Mouse (Mus musculus) layer of hippocampus, adult 9-10 months (tissue): Measurements from ENCODE around the gene Slc38a9.
"Not testable (repeated sequence)": the region's sequence is repeated elsewhere in the genome, so short reads cannot be mapped to it uniquely, and the experiment has no call there.

Experiments used
- DNase-seq: peaks from one replicate; pipeline ENCODE4 v3.0.0; 2022; ENCODE audit warnings: low spot score

The Slc38a9 gene

GRCm38 (mm10) chr13:112683970-112684369 is 23.4 kb downstream of the Slc38a9 start:
- no peak for DNase-seq

GRCm38 (mm10) chr13:112686155-112686554 is 25.6 kb downstream of the Slc38a9 start:
- no peak for DNase-seq

- no peak for DNase-seq
Measured at GRCm38 (mm10) chr13:112692870-112693553, 32.5 kb downstream of the Slc38a9 start.

- no peak for DNase-seq
Measured at GRCm38 (mm10) chr13:112695526-112696240, 35.1 kb downstream of the Slc38a9 start.

GRCm38 (mm10) chr13:112701256-112701655 is 40.7 kb downstream of the Slc38a9 start:
- no peak for DNase-seq

- DNase-seq = no peak
Measured at GRCm38 (mm10) chr13:112706351-112706750, 45.8 kb downstream of the Slc38a9 start.

- no peak for DNase-seq
Measured at GRCm38 (mm10) chr13:112720078-112720736, 59.7 kb downstream of the Slc38a9 start.

GRCm38 (mm10) chr13:112721946-112722729 is 61.6 kb downstream of the Slc38a9 start:
- peak; percentile 27 for DNase-seq

- DNase-seq = not testable (repeated sequence)
Measured at GRCm38 (mm10) chr13:112724260-112724659, 63.7 kb downstream of the Slc38a9 start.

- DNase-seq = no peak
Measured at GRCm38 (mm10) chr13:112726002-112726401, 65.5 kb downstream of the Slc38a9 start.

- DNase-seq = no peak
Measured at GRCm38 (mm10) chr13:112733311-112733710, 72.8 kb downstream of the Slc38a9 start.

GRCm38 (mm10) chr13:112734906-112735713 is 74.6 kb downstream of the Slc38a9 start:
- no peak for DNase-seq

GRCm38 (mm10) chr13:112736407-112736806 is 75.9 kb downstream of the Slc38a9 start:
- no peak for DNase-seq

- no peak for DNase-seq
Measured at GRCm38 (mm10) chr13:112737110-112737509, 76.6 kb downstream of the Slc38a9 start.

- no peak for DNase-seq
Measured at GRCm38 (mm10) chr13:112738005-112738404, 77.5 kb downstream of the Slc38a9 start.

GRCm38 (mm10) chr13:112740073-112740472 is 79.5 kb downstream of the Slc38a9 start:
- DNase-seq = no peak

GRCm38 (mm10) chr13:112742076-112742830 is 81.7 kb downstream of the Slc38a9 start:
- no peak for DNase-seq

GRCm38 (mm10) chr13:112743647-112744046 is 83.1 kb downstream of the Slc38a9 start:
- DNase-seq = no peak

- no peak for DNase-seq
Measured at GRCm38 (mm10) chr13:112744061-112744849, 83.7 kb downstream of the Slc38a9 start.
